Mouse (Mus musculus) large intestine, adult 2 months (tissue): ENCODE measurements at regions not wholly inside any gene's neighbourhood (a gene's known extent, or its start where the extent isn't known, plus 50 kb on each side); places are given as distances from the start of the nearest gene placed in this dataset.
A peak's percentile ranks its signal among the peaks of the same experiment; 100 is the strongest.

Experiments used
- DNase-seq: peaks from one replicate; pipeline ENCODE4 v3.0.0-alpha.2; 2012; ENCODE audit warnings: low read depth, low spot score
- WGBS: fragments of 180-500 bp; shearing (Covaris S2); methylation state at CpG from one replicate; pipeline ENCODE4 v1.1.7; 2018; 5-methylcytosine and 5-hydroxymethylcytosine counted together

DNA sequence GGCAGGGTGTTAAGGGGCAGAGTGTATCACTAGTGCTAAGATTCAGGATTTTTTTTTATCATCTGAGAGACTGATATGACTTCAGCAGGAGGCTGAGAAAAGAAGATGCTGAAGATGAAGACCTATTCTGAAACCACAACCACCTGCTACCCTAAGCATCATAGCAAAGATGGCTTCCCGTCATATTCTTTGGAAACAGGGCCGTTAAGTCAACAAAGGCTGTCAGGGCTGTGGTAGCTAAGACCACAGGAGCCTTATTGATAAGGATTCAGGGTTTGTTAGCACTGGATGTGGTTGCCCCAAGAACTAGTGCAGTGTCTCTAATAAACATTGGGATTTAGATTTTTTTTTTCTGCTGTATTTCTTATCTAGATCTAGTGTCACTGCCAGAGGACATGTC lies 56.7 kb upstream of the Rasgrp1 start:
- DNase-seq = no peak
- WGBS = 66% methylated on average over 2 of the region's 2 CpGs

DNA sequence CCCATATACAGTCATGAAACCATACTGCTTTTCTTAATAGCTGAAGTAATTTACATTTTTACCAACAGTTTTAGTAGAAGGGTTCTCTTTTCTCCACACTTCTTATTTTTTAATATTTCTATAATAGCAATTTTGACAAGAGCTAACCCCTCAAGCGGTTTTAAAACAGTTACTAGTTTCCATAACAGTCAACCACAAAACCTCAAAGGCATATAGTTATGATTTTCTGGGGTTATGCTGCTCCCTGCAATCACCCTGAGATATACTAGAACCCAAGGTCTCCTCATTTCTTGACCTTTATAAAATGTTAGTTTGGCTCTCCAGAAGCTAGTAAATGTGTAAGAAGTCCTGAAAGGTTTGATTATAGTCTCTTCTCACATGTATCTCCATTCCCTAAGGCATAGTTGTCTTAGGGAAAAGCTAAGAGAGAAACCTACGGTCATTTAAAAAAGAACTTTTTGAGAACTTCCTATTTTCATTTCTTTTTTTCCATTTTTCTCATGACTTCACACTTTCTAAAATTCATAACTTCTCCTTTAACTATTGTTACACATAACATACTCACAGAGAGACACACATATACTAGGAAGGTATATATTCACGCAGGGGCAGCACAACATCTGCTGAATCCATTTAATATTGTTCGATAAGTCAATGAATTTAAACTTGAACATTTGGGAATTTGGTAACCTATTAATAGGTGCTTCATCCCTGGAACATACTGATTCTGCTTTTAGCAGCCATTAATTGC lies 60.8 kb upstream of the Rasgrp1 start:
- no peak for DNase-seq

GRCm38 (mm10) chr2:117405453-117405852 lies 62.7 kb upstream of the Rasgrp1 start:
- WGBS = 52% methylated on average over 2 of the region's 2 CpGs
- DNase-seq = no peak

More for the DNA sequence above, 60.8 kb upstream of the Rasgrp1 start:
- 86% methylated on average over 4 of the region's 4 CpGs for WGBS

DNA sequence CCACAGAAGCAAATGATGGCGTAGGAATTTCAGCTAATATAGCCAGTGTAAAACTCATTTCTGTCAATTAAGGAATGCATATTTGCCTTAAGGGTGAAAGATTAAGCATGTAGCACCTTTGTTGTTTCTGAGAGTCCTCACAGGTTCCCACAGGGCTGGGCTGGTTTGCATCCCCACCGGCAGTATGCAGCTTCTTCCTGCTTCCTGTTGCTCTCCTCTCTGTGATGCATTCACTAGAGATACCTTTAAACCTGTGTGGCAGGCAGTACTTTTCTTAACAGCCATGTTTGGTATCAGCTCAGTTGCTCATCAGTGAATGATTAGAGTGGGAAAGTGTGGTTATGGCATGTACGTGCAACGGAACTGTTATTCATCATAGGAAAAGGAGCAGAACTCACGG lies 65.4 kb upstream of the Rasgrp1 start:
- WGBS = 78% methylated on average over 5 of the region's 5 CpGs
- DNase-seq = no peak

GRCm38 (mm10) chr2:117412045-117412606 lies 69.3 kb upstream of the Rasgrp1 start:
- no peak for DNase-seq
- 37% methylated on average over 4 of the region's 4 CpGs for WGBS

GRCm38 (mm10) chr2:117417229-117417970 lies 74.6 kb upstream of the Rasgrp1 start:
- no peak for DNase-seq

GRCm38 (mm10) chr2:117418121-117418615 lies 75.4 kb upstream of the Rasgrp1 start:
- 83% methylated on average over 8 of the region's 8 CpGs for WGBS
- no peak for DNase-seq

More at GRCm38 (mm10) chr2:117417229-117417970, 74.6 kb upstream of the Rasgrp1 start:
- WGBS = 64% methylated on average over 8 of the region's 8 CpGs

GRCm38 (mm10) chr2:117418711-117419110 lies 75.9 kb upstream of the Rasgrp1 start:
- 64% methylated on average over 3 of the region's 3 CpGs for WGBS
- no peak for DNase-seq

GRCm38 (mm10) chr2:117421376-117421775 lies 78.6 kb upstream of the Rasgrp1 start:
- DNase-seq = no peak
- WGBS = 64% methylated on average over 4 of the region's 4 CpGs

DNA sequence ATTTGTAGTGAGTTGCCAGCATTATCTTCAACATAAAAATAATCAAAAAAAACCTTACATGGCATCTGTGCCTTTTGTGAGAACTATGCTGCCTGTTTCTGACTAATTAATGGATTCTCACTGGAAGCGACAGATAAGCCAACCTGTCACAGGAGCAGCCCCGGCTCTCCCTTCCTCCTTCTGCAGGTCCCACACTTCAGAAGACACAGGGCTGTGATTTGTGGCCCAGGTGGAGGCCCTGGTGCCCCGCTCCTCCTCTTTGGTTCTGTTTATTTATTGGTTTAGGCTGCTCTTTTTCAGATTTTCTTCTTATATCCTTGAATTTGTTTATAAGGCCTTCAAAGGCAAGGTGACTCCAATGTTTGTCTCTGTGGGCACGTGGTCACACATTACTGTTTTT lies 80.0 kb upstream of the Rasgrp1 start:
- 54% methylated on average over 4 of the region's 4 CpGs for WGBS
- no peak for DNase-seq

- WGBS = 65% methylated on average over 9 of the region's 9 CpGs
- no peak for DNase-seq
Measured at GRCm38 (mm10) chr2:117429205-117429604, 86.4 kb upstream of the Rasgrp1 start.

DNA sequence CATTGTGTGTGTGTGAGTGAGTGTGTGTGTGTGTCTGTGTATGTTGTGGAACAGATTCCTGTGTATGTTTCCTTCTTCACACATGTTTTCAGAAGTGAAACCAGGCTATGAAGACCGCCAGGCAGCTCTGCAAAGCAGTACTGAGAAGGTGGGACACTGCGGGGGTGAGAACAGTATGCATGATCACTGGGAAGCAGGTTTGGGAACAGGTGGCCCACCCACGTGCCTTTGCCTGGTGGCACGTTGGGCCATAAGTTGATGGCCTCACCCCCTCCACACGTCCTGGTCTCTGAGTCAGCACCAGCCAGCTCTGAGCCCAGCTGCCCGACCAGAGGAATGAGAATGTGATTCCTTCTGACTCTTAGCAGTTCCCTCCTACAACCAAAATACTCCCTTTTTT lies 89.2 kb upstream of the Rasgrp1 start:
- no peak for DNase-seq
- WGBS = 40% methylated on average over 6 of the region's 6 CpGs

DNA sequence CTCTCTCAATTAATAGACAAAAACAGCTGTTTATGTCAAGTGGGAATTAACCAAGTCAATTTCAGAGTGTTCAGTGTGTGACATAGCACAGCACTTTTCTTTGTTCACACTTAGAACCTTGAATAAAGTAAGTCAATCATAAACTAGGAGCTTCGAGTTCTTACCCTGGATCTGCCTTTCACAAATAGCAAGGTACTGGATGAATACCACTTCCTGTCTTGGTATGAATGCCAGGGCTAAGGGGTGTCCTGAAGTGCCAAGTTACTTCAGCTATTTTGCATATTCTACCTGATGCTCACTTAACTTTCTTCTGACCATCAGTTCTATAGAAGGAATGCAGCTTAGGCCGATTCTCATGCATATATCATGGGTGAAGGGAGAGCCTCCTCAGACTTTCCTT lies 90.1 kb upstream of the Rasgrp1 start:
- WGBS = 55% methylated on average over 2 of the region's 2 CpGs
- DNase-seq = no peak

- 61% methylated on average over 2 of the region's 2 CpGs for WGBS
- DNase-seq = no peak
Measured at GRCm38 (mm10) chr2:117433482-117433881, 90.7 kb upstream of the Rasgrp1 start.

- no peak for DNase-seq
- 83% methylated on average over 12 of the region's 12 CpGs for WGBS
Measured at GRCm38 (mm10) chr2:117438079-117438478, 95.3 kb upstream of the Rasgrp1 start.

DNA sequence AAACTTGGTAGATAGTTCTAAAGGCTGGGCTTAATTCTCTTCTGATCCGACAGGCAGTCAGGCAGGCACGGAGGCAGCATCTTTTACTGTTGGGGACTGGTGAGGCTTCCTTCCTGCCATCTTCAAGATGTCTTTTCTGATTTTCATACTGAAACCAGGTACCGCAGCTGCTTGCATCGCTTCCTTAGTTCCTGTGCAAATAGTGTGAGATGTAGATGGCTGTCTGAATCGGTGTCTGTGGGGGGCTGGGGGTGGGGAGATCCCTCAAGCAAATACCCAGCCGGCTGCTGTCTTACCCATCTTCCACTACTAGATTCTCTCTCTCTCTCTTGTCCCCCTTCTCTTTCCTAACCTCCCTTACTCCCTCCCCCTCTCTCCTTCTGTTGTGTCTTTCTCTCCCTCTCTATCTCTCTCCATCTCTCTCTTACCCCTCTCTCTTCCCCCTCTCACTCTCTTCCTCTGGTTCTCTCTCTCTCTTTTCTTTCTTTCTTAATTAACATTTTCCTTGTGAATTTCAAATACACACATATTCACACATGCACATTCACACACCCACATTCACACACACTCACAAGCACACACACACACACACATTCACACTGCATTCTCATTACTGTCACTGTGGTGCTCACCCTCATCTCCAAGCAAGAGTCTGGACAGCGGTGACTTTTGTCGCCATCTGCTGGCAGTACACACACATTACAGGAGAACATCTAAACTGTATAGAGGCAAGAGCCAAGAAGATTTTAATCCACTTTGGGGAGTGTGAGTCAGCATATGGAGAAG lies 96.0 kb upstream of the Rasgrp1 start:
- 57% methylated on average over 8 of the region's 8 CpGs for WGBS
- peak; percentile 19 for DNase-seq

GRCm38 (mm10) chr2:117439372-117440183 lies 96.8 kb upstream of the Rasgrp1 start:
- WGBS = 71% methylated on average over 12 of the region's 12 CpGs
- no peak for DNase-seq

- no peak for DNase-seq
- 67% methylated on average over 7 of the region's 7 CpGs for WGBS
Measured at GRCm38 (mm10) chr2:117440801-117441281, 98.0 kb upstream of the Rasgrp1 start.

- DNase-seq = no peak
- 25% methylated on average over 4 of the region's 4 CpGs for WGBS
Measured at GRCm38 (mm10) chr2:117442862-117443261, 100.1 kb upstream of the Rasgrp1 start.
